Mouse (Mus musculus) olfactory bulb, adult 2 months (tissue): Measurements from ENCODE around the gene Pnpla7. TPM values are rescaled to one million over a fixed set of nuclear protein-coding genes. Genes with fewer than 3 reads are reported as not detected.

Source experiments
- H3K27ac ChIP-seq: fragments of 200-500 bp; 2 replicates; pipeline ENCODE4 v1.5.1; 2012; ENCODE audit warnings: low read depth, low read length; ENCODE audit not compliant: insufficient read depth
- H3K4me1 ChIP-seq: fragments of 200-500 bp; 2 replicates; pipeline ENCODE4 v1.6.1; 2012; ENCODE audit warnings: low read length; ENCODE audit not compliant: control insufficient read depth, insufficient read depth
- H3K4me3 ChIP-seq: fragments of 200-500 bp; 2 replicates; pipeline ENCODE4 v1.5.1; 2012; ENCODE audit warnings: mild to moderate bottlenecking, low read depth, low read length, moderate library complexity; ENCODE audit not compliant: insufficient read depth
- CTCF ChIP-seq: fragments of 200-500 bp; IDR thresholded peaks from 2 replicates; pipeline ENCODE4 v1.5.1; 2012; ENCODE audit warnings: low read depth, mild to moderate bottlenecking, low read length, moderate library complexity; ENCODE audit not compliant: insufficient read depth
- POLR2A ChIP-seq: fragments of 200-500 bp; IDR thresholded peaks from 2 replicates; pipeline ENCODE4 v1.6.1; 2012; ENCODE audit warnings: mild to moderate bottlenecking, low read depth, low read length, moderate library complexity; ENCODE audit not compliant: insufficient read depth
- WGBS: fragments of 180-500 bp; shearing (Covaris S2); methylation state at CpG from one replicate; pipeline ENCODE4 v1.1.7; 2018; 5-methylcytosine and 5-hydroxymethylcytosine counted together
- polyA plus RNA-seq: library from polyadenylated mRNA; stranded (reverse); fragments of >200 nt; gene quantifications from 2 replicates; pipeline ENCODE4 v1.2.4, GENCODE M21; 2012; ENCODE audit warnings: low replicate concordance; ENCODE audit not compliant: missing spikeins, insufficient read depth, insufficient read length

Pnpla7 gene
- polyA plus RNA-seq: not detected in 2 replicates

GRCm38 (mm10) chr2:24975704-24976297, at the start of gene Pnpla7:
Gene Pnpla7 (plus strand): TSS chr2:24976033.
- peak within 1 kb of the TSS; percentile 79 for H3K27ac ChIP-seq
- H3K4me1 ChIP-seq: peaks cover 3% of the 10 kb centered on the region; the same call in 1 of the 2 replicates
- peak within 1 kb of the TSS; percentile 82 for H3K4me3 ChIP-seq
- TF ChIP-seq CTCF: no peak
- no peak for TF ChIP-seq POLR2A
- under 1% methylated on average over 16 of the region's 16 CpGs for WGBS

DNA sequence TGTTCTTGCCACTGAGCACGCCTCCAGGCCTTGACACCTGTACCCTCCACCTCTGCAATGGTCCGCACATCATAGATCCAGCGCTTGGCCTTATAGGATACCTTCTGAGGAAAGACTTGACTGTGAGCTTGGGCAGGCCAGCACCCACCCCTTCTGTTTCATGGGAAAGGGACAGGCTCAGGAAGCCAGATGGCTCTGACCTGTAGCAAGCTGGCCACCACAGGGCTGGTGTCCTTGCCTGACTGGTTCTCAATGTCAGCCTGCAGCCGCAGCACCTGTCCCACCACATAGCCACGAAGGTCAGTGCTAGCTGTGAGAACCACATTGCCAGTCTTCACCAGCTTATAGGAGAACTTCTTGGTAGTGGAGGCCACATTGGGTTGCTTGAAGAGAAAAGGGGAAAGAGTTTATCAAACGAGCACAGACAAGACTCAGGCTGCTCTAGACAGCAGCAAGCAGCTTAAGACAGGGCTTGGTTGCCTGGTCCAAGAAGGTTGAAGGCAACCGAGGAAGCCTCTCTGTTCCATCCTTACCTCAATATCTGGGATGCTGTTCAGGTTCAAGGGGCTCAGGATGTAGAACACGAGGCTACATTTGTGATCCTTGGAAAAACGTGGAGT, 49.4 kb upstream of the Pnpla7 start:
- TF ChIP-seq POLR2A: no peak
- no peak for TF ChIP-seq CTCF
- 89% methylated on average over 9 of the region's 9 CpGs for WGBS
- no peak overlapping the region for H3K27ac ChIP-seq
- no peak overlapping the region for H3K4me3 ChIP-seq
- peaks cover 4% of the 10 kb centered on the region; the same call in 1 of the 2 replicates for H3K4me1 ChIP-seq

DNA sequence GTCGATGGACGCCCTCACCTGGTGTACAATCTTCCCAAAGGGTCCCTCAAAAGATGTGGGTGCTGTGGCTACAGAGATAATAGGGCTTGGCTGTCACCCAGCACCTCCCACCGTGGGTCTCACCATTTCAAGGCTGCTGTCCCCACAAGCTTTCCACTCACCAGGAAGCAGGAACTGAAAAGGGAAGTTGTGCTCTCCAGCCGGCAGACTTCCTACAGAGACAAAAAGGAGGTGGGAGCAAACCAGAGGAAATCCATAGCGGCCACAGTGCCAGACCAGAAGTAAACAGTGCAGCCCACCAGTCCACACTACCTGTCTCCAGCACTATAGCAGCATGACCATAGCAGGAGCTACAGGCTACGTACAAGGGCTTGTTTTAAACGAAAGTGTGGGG, 48.9 kb upstream of the Pnpla7 start:
- Histone ChIP-seq H3K27ac (no peak overlapping the region), H3K4me1 (peaks cover 4% of the 10 kb centered on the region; the same call in 1 of the 2 replicates), H3K4me3 (no peak overlapping the region)
- WGBS: 79% methylated on average over 7 of the region's 7 CpGs
- TF ChIP-seq CTCF (no peak), POLR2A (no peak)

DNA sequence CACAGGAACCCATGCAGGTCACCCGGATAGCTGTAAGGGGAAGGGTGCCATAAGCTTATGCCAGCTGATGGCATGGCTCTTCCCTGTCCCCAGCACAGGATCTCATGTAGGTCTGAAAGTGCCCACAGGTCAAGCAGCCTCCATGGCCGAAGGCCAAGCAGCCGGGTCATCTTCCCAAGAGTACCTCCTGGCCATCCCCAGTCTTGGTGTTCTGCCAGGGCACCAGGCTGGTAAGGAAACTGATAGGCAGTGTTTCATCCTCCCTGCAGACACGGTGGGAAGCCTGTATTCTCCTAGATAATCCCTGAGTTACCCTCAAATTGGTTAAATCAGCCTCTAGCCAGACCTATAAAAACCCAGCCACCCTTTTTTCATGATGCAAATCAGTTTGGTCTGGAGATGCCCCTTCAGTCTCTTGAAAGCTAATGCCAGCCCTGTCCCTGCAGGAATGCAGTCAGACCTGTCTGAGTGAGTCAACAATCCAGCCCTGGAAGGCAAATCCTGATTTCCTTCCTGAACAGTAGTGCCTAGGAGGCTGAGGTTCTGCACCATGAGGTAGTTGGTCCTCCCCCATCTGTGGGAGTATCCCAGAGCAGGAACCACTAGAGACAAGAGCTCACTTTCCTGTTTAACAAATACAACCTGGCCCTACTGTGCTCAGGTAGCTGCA, 47.9 kb upstream of the Pnpla7 start:
- WGBS: 73% methylated on average over 4 of the region's 4 CpGs
- Histone ChIP-seq H3K27ac (no peak overlapping the region), H3K4me3 (no peak overlapping the region), H3K4me1 (peaks cover 4% of the 10 kb centered on the region; the same call in 1 of the 2 replicates)
- TF ChIP-seq POLR2A (no peak), CTCF (no peak)

DNA sequence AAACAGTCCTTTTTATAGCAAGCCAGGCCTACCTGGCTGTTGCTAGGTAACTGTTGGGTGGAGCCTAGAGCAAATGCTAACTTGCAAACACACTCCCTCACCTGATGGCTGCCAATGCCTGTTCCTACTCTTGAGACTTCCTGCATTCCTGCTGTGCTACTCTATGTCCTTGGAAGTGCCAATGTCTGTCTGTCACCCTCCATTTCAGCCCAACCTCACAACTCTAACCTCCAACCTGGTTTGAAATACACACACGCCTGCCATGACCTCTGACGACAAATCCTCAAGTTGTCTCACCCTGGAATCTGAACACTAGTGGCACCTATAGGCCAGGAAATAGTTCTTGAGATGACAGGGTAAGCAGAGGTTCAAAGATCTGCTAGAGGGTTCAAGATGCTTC, 46.7 kb upstream of the Pnpla7 start:
- TF ChIP-seq POLR2A (no peak), CTCF (no peak)
- WGBS: 73% methylated on average over 2 of the region's 2 CpGs

DNA sequence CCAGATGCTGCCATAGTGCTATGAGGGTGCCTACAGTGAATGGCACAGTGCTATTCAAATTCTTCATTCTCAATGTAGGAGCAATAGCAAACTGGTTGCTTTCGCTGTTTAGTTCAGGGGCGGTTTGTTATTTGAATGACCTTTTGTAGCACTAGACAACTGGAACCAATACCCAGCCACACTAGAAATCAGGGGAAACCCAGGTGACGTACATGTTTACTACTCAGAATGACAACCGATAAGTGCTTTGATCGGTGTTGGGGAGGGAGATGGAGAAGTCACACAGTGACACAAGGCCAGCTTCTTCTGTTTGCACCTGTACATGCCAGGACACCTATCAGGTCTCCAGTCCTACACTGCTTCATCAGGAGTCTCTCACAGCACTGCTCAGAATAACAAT, 46.2 kb upstream of the Pnpla7 start:
- no peak overlapping the region for H3K27ac ChIP-seq
- H3K4me3 ChIP-seq: no peak overlapping the region
- TF ChIP-seq CTCF: no peak
- no peak for TF ChIP-seq POLR2A
- WGBS: 95% methylated on average over 5 of the region's 5 CpGs
- peaks cover 12% of the 10 kb centered on the region for H3K4me1 ChIP-seq

More for the DNA sequence above, 46.7 kb upstream of the Pnpla7 start:
- Histone ChIP-seq H3K27ac (no peak overlapping the region), H3K4me3 (no peak overlapping the region), H3K4me1 (peaks cover 7% of the 10 kb centered on the region)

- H3K4me1 ChIP-seq: peaks cover 17% of the 10 kb centered on the region
- peak overlapping the region; percentile 60 for H3K4me3 ChIP-seq
- WGBS: 8% methylated on average over 19 of the region's 19 CpGs
- no peak for TF ChIP-seq POLR2A
- no peak for TF ChIP-seq CTCF
- no peak overlapping the region for H3K27ac ChIP-seq
These were observed 41.3 kb upstream of the Pnpla7 start for GRCm38 (mm10) chr2:24934441-24934963.

DNA sequence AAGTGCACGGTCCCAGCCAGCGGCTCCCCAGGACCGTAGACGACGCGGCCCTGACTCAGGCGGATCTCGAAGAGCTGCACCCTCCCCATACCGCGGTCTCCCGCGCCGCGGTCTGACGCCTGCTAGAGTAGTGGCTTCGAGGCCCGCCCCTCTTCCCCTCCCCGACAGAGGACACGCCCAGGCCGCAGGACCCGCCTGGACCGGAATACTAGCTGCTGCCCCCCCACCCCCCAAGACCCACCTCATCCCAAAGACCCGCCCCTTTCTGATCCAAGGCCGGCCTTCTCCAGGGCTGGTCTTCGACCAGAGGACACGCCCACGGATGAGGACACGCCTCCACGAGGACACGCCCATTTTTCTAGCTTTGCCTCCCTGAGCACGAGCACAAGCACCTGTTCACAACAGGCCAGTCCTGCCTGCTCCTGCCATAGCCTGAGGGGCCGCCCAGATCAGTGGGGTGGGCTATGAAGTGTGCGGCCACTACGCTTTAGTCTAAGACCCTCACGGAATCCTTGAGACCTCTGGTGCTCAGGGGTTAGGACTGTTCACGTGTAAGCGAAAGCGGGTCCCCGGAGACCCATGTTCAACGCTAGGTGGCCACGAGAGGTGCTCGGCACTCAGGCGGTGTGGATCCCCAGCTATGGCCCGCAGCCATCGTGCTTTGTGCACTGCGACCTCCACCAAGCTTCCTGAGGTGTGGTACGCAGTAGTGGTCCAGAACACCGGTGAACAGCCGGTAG, 40.6 kb upstream of the Pnpla7 start, which contains the start of gene Arrdc1:
Gene Arrdc1, minus strand, starts transcription at position 196 of the 740 bp plus-strand sequence.
- Histone ChIP-seq H3K4me3 (peak within 1 kb of the TSS; percentile 60), H3K27ac (no peak within 1 kb of the TSS), H3K4me1 (peaks cover 17% of the 10 kb centered on the region)
- under 1% methylated on average over 49 of the region's 49 CpGs for WGBS
- TF ChIP-seq POLR2A (no peak), CTCF (peak; percentile 30; the same call in 1 of the 2 replicates)
